Mouse (Mus musculus) cerebral cortex, adult 2 months (tissue): Measurements from ENCODE around the gene Afg3l1.

Experiments used
- WGBS: fragments of 180-500 bp; shearing (Covaris S2); methylation state at CpG from one replicate; pipeline ENCODE4 v1.1.7; 2018; 5-methylcytosine and 5-hydroxymethylcytosine counted together

The Afg3l1 gene

DNA sequence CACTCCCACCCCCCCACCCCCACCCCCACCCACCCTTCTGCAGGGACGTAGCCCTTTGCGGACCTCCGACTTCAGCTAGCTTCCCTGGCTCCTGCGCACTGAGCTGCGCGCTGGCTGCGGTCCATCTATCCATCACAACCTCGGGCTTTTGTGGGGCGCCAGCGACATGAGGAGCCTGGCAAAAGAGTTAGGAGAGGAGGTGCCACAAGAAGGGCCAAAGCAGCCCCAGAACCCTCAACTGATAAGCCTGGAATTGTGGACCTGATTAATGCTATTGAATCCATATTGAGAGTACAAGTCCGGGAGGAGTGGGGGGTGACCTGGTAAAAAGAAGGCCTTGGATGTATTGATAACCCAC is 37.8 kb downstream of the Afg3l1 start:
- 2% methylated on average over 11 of the region's 11 CpGs for WGBS

DNA sequence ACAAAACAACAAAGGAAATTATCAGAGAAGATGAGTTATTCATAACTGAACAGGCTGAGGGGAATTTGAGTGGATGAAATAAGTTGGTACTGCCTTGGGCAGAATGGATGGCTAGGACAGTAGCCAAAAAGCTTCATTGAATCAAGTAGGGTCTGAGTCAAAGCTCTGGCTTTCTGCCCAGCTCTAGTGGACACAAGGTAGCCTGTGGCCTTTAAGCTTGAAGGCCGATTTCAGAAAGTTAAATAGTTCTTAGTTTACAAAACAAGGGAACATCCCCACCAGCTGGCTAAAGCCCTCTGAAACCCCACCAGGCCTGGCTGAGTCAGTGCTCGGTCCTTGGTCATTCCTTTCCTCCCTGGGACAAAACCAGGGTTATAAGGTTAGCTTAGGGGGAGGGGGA is 38.9 kb downstream of the Afg3l1 start:
- WGBS = 56% methylated on average over 2 of the region's 2 CpGs

DNA sequence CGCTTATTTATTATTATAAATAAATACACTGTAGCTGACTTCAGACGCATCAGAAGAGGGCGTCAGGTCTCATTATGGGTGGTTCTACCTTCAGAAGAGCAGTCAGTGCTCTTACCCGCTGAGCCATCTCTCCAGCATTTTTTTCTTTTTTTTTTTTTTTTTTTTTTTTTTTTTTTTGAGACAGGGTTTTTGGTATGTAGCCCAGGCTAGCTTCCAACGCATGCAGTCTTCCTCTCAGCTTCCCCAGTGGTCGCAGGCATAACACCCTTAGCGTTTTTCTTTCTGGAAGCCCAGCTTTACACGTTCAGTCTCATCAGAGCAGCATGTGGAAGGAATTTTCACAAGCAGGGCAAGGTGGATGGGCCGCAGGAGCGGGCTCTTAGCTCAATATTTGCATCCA is 40.5 kb downstream of the Afg3l1 start:
- WGBS = 22% methylated on average over 10 of the region's 10 CpGs

DNA sequence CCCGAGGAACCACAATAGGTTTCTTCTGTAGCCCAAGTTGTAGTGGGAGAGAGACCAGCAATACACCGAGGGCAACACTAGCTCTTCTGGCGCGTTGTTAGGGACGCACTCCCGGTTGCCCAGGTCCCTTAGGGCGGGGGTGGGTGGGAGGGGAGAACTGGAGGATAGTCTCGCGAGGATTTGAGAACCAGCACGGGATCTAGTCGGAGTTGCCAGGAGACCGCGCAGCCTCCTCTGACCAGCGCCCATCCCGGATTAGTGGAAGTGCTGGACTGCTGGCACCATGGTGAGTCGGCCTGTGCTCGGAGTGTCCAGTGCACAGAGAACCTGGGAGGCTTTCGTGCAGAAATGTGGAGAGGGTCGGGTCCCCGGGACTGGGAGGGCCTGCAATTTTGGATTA is 41.0 kb downstream of the Afg3l1 start, which contains the start of gene Gas8:
TSS of gene Gas8 (plus strand) at position 168 of the 400 bp plus-strand sequence.
- WGBS = under 1% methylated on average over 20 of the region's 20 CpGs

DNA sequence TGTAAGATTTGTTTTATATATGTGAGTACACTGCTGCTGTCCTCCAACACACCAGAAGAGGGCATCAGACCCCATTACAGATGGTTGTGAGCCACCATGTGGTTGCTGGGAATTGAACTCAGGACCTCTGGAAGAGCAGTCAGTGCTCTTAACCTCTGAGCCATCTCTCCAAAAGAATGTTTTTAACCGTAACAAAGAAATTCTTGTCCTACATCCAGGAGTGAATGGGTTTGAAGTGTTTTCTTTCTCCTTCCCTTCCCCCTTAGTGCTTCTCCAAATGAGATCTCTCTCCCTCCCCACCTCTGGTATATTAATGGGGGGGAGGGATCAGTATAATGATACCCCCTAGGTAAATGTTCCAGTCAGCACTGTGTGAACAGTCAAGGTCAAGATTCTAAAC is 42.3 kb downstream of the Afg3l1 start:
- WGBS = 89% methylated on average over 1 of the region's 1 CpGs

DNA sequence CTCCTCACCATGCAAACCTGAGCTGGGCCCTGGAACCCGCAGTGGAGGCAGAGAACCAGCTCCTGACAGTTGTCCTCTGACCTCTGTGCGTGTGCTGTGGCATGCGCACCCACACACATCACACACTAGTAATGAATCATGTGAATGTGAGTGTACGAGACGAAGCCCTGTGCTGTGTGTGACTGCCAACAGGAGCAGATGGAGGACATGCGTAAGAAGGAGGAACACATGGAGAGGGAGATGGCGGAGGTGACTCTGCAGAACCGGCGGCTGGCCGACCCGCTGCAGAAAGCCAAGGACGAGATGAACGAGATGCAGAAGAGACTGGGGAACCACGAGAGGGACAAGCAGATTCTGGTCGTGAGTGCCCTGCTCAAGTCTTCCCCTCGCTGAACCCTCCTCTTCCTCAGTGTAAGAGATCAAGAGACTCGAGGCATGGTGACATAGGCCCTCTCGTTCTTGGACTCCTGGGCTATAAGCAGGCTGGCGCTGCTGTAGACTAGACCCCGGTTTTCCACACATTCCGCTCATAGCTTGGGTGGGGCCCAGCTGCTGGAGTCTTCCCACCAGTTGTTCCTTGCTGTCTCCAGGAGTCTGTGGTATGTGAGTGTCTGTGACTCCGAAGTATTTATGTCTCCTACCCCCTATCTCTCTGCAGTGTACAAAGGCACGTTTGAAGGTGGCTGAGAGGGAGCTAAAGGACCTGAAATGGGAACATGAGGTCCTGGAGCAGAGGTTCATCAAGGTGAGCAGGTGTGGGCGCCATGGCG is 50.2 kb downstream of the Afg3l1 start:
- WGBS = 60% methylated on average over 25 of the region's 25 CpGs

DNA sequence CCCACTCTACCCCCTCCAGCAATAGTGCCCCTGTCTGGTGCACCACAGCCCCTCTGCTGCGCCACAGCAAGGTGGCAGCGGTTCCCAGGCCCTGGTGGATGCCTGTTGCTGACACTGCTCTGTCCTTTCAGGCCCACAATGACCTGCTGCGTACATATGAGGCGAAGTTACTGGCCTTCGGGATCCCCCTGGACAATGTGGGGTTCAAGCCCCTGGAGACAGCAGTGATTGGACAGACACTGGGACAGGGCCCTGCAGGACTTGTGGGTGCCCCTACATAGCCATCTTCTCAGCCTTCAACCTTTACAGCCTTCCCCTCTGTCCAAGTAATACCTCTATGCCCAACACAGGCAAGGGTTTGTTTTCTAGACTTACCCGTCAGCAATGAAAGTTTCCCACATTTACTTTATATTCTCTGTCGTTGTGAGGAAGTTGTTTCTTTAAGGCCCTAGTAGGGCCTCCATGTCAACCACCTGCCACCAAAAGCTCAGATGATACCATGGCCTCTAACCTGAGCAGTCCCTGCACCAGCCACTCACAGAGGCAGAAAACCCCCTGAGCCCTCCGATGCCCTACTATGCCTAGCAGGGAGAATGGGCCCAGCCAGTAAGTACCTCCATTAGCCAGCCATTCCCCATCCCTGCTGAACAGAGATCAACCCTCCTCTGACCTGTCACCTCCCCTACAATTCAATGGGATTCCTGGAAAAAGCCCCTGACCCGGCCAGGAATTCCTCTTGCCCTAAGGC is 58.7 kb downstream of the Afg3l1 start:
- 91% methylated on average over 9 of the region's 9 CpGs for WGBS

DNA sequence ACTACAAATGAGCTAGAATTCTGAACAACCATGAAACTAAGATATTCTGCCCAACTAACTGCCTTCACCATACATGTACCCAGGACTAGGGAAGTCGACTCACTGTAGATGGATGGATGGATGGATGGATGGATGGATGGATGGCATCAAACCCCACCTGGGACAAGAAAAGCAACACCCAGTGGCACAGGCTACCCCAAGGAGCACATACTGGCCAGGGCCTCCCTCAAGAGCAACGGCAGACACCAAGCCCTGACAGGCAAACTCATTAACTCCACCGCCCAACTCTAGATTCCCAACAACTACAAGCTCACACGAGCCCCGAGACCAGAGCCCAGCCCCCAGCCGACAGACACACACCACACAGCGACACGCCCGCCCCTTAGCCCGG is 59.3 kb downstream of the Afg3l1 start:
- 51% methylated on average over 10 of the region's 10 CpGs for WGBS

DNA sequence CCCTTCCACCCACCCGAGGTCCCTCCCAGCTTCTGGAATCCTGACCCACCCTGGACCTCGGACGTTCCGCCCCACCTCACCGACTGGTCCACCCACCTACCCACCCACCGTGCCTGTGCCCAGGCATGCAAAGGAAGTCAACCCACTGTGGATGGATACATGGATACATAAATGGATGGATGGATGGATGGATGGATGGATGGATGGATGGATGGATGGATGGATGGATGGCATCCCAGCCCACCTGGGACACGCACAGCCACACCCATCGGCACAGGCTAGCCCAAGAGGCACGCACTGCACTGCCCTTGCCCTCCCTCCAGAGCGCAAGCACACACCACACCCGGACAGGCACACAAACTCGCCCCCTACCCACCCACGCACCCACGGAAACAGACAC is 59.9 kb downstream of the Afg3l1 start:
- 63% methylated on average over 5 of the region's 14 CpGs for WGBS
